ENCODE assay signal across 15 mouse cellular contexts in the genomic region with DNA sequence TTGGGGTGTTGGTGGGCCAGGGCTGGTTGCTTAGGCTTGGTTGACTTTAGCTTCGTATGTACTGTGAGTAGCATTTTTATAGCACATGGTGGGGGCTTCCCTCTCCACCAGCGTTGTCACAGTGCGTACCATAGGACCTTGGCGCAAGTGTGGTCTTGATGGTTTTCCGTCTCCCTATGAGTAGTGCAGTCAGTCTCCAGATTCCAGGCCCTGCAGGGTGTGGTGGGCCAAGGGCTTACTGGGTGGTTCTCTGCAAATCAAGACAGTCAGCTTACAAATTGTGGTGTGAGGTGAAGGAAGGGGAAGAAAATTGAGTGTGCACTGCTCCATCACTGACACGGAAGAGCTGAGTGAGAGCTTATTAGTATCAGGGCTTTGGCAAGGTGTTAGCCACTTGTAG.
"Had no signal": no experiment of that assay in that cellular context is flagged by ENCODE, and none has a peak within 500 bp of the region (broad histone marks: within the 10 kb centered on the region; RNA-seq: fewer than 3 reads in every experiment).

No protein-coding gene starts in this region.

- ATAC-seq: lung, postnatal 0 days; midbrain, embryonic 13.5 days; midbrain, embryonic 15.5 days had no signal

- H3K36me3 ChIP-seq: lung, embryonic 15.5 days; midbrain, embryonic 13.5 days; midbrain, embryonic 15.5 days; neural tube, embryonic 12.5 days had no signal

- H3K4me1 ChIP-seq: megakaryocyte, embryonic 14.5 days had no signal

- H3K9me3 ChIP-seq: lung, embryonic 15.5 days; megakaryocyte, embryonic 14.5 days; midbrain, embryonic 13.5 days; midbrain, embryonic 15.5 days; neural tube, embryonic 12.5 days had no signal

- H3K27me3 ChIP-seq: lung, embryonic 15.5 days; midbrain, embryonic 13.5 days; midbrain, embryonic 15.5 days; neural tube, embryonic 12.5 days had no signal

- H3K27ac ChIP-seq: lung, embryonic 15.5 days; macrophage; midbrain, embryonic 13.5 days; midbrain, embryonic 15.5 days; neural tube, embryonic 12.5 days had no signal

- H3K4me2 ChIP-seq: lung, embryonic 15.5 days; midbrain, embryonic 11.5 days; midbrain, embryonic 13.5 days; midbrain, embryonic 15.5 days; neural tube, embryonic 12.5 days had no signal

- H3K4me3 ChIP-seq: lung, embryonic 15.5 days; megakaryocyte, embryonic 14.5 days; midbrain, embryonic 13.5 days; midbrain, embryonic 15.5 days; neural tube, embryonic 12.5 days had no signal

- DNase-seq: lung, adult 2 months; lung, postnatal 14 days; lung, postnatal 36 days; right cerebral cortex, postnatal 14 days; thymus, adult 18-20 months; thymus, postnatal 14 days; thymus, postnatal 4 days had no signal

- H3K9ac ChIP-seq: lung, embryonic 15.5 days; midbrain, embryonic 13.5 days; midbrain, embryonic 15.5 days; neural tube, embryonic 12.5 days had no signal
